Mouse (Mus musculus) layer of hippocampus, postnatal 10 days (tissue): ENCODE measurements around the gene Angptl3. TPM values are rescaled to one million over a fixed set of nuclear protein-coding genes. Genes with fewer than 3 reads are reported as not detected.

Experiments
- total RNA-seq, 2 experiments: library from RNA; stranded (reverse); gene quantifications; 2 replicates each; pipeline ENCODE4 v1.2.3; 2021

The Angptl3 gene
- total RNA-seq, 2 experiments from 2014 or later = not detected

Other genes with a start within 250 kb of the Angptl3 start
- gene Kank4, start 213.4 kb upstream of the Angptl3 start, total RNA-seq = 1 to 10 TPM; 2.8 to 3.0 TPM
- not detected for gene I0C0044D17Rik, start 207.1 kb upstream of the Angptl3 start, total RNA-seq
- 10 to 100 TPM; 23.8 to 31.9 TPM for gene Usp1, start 107.1 kb upstream of the Angptl3 start, total RNA-seq
- 10 to 100 TPM; 50.1 to 53.4 TPM for gene Dock7, start 90.0 kb downstream of the Angptl3 start, total RNA-seq
- 10 to 100 TPM; 28.2 to 28.3 TPM for gene Atg4c, start 163.0 kb downstream of the Angptl3 start, total RNA-seq